Mouse (Mus musculus) megakaryocyte, embryonic 14.5 days (primary cell): ENCODE measurements around the gene Wdtc1. TPM values are rescaled to one million over a fixed set of nuclear protein-coding genes. Genes with fewer than 3 reads are reported as not detected.

Source experiments
- H3K27me3 ChIP-seq: replicated peaks from 2 replicates; pipeline ENCODE3; 2012; ENCODE audit warnings: inconsistent platforms
- H3K36me3 ChIP-seq: replicated peaks from 2 replicates; pipeline ENCODE3; 2012; ENCODE audit warnings: low read length, inconsistent platforms, mixed read lengths
- H3K4me1 ChIP-seq: 2 replicates; pipeline ENCODE4 v1.6.1; 2012; ENCODE audit warnings: inconsistent platforms
- H3K4me3 ChIP-seq: replicated peaks from 2 replicates; pipeline ENCODE3; 2012; ENCODE audit warnings: moderate library complexity, mild to moderate bottlenecking, inconsistent platforms
- H3K9me3 ChIP-seq: 2 replicates; pipeline ENCODE4 v1.6.1; 2012; ENCODE audit warnings: inconsistent platforms
- FLI1 ChIP-seq: IDR thresholded peaks from 2 replicates; pipeline ENCODE4 v1.6.1; 2012; ENCODE audit warnings: low read length, inconsistent platforms, mixed read lengths
- GATA1 ChIP-seq: IDR thresholded peaks from 3 replicates; pipeline ENCODE4 v1.6.1; 2012; ENCODE audit warnings: mixed read lengths, low read length, inconsistent platforms, borderline replicate concordance
- polyA plus RNA-seq: library from polyadenylated mRNA; stranded (reverse); fragments of >175 nt; gene quantifications from 2 replicates; pipeline ENCODE4 v1.2.3, GENCODE M21; 2012; ENCODE audit warnings: low replicate concordance; ENCODE audit not compliant: insufficient read depth

Wdtc1 gene
- polyA plus RNA-seq, 1 experiment: 85.7 TPM

- TF ChIP-seq GATA1 (no peak), FLI1 (no peak)
- Histone ChIP-seq H3K36me3 (peaks cover 48% of the 10 kb centered on the region), H3K27me3 (peaks cover 2% of the 10 kb centered on the region), H3K9me3 (no peaks in the 10 kb centered on the region), H3K4me1 (peaks cover 8% of the 10 kb centered on the region), H3K4me3 (no peak overlapping the region)
These were observed 62.0 kb downstream of the Wdtc1 start for GRCm38 (mm10) chr4:133291255-133291654.

- Histone ChIP-seq H3K27me3 (no peaks in the 10 kb centered on the region), H3K9me3 (no peaks in the 10 kb centered on the region), H3K36me3 (peaks cover 5% of the 10 kb centered on the region), H3K4me1 (peaks cover 46% of the 10 kb centered on the region), H3K4me3 (no peak overlapping the region)
- no peak for TF ChIP-seq FLI1
- TF ChIP-seq GATA1: no peak
These were observed 66.7 kb downstream of the Wdtc1 start for GRCm38 (mm10) chr4:133286476-133287077.

- H3K4me1 ChIP-seq: peaks cover 52% of the 10 kb centered on the region
- no peak for TF ChIP-seq FLI1
- no peak for TF ChIP-seq GATA1
- H3K4me3 ChIP-seq: no peak overlapping the region
- no peaks in the 10 kb centered on the region for H3K27me3 ChIP-seq
- H3K36me3 ChIP-seq: peaks cover under 1% of the 10 kb centered on the region
- no peaks in the 10 kb centered on the region for H3K9me3 ChIP-seq
These were observed 67.3 kb downstream of the Wdtc1 start for GRCm38 (mm10) chr4:133285950-133286349.

GRCm38 (mm10) chr4:133285299-133285698 is 68.0 kb downstream of the Wdtc1 start:
- Histone ChIP-seq H3K36me3 (no peaks in the 10 kb centered on the region), H3K9me3 (no peaks in the 10 kb centered on the region), H3K4me3 (no peak overlapping the region), H3K27me3 (no peaks in the 10 kb centered on the region), H3K4me1 (peaks cover 55% of the 10 kb centered on the region)
- no peak for TF ChIP-seq FLI1
- no peak for TF ChIP-seq GATA1

- TF ChIP-seq FLI1: no peak
- TF ChIP-seq GATA1: no peak
- Histone ChIP-seq H3K4me3 (peak overlapping the region; percentile 6), H3K4me1 (peaks cover 64% of the 10 kb centered on the region)
These were observed 70.6 kb downstream of the Wdtc1 start for GRCm38 (mm10) chr4:133282656-133283055.

GRCm38 (mm10) chr4:133281951-133282481 is 71.3 kb downstream of the Wdtc1 start:
- H3K4me1 ChIP-seq: peaks cover 64% of the 10 kb centered on the region
- no peaks in the 10 kb centered on the region for H3K36me3 ChIP-seq
- H3K27me3 ChIP-seq: no peaks in the 10 kb centered on the region
- TF ChIP-seq GATA1 (no peak), FLI1 (no peak)
- peak overlapping the region; percentile 78 for H3K4me3 ChIP-seq
- no peaks in the 10 kb centered on the region for H3K9me3 ChIP-seq

More at GRCm38 (mm10) chr4:133282656-133283055, 70.6 kb downstream of the Wdtc1 start:
- Histone ChIP-seq H3K36me3 (no peaks in the 10 kb centered on the region), H3K9me3 (no peaks in the 10 kb centered on the region), H3K27me3 (no peaks in the 10 kb centered on the region)

GRCm38 (mm10) chr4:133281513-133281912 is 71.8 kb downstream of the Wdtc1 start:
- no peaks in the 10 kb centered on the region for H3K27me3 ChIP-seq
- H3K4me1 ChIP-seq: peaks cover 67% of the 10 kb centered on the region
- H3K36me3 ChIP-seq: no peaks in the 10 kb centered on the region
- no peaks in the 10 kb centered on the region for H3K9me3 ChIP-seq
- H3K4me3 ChIP-seq: peak overlapping the region; percentile 78
- TF ChIP-seq FLI1 (no peak), GATA1 (no peak)

GRCm38 (mm10) chr4:133278482-133278881 is 74.8 kb downstream of the Wdtc1 start:
- Histone ChIP-seq H3K4me1 (peaks cover 64% of the 10 kb centered on the region), H3K27me3 (no peaks in the 10 kb centered on the region), H3K36me3 (peaks cover 25% of the 10 kb centered on the region), H3K9me3 (no peaks in the 10 kb centered on the region), H3K4me3 (peak overlapping the region; percentile 97)
- TF ChIP-seq FLI1: no peak
- TF ChIP-seq GATA1: no peak

GRCm38 (mm10) chr4:133278067-133278466 is 75.2 kb downstream of the Wdtc1 start:
- Histone ChIP-seq H3K4me1 (peaks cover 61% of the 10 kb centered on the region), H3K4me3 (peak overlapping the region; percentile 97), H3K36me3 (peaks cover 27% of the 10 kb centered on the region), H3K27me3 (no peaks in the 10 kb centered on the region), H3K9me3 (no peaks in the 10 kb centered on the region)
- TF ChIP-seq FLI1 (no peak), GATA1 (no peak)
